Mouse (Mus musculus): ENCODE results near the gene Mmgt2. TPM values are rescaled to one million over a fixed set of nuclear protein-coding genes. Genes with fewer than 3 reads are reported as not detected.
"Not testable (repeated sequence)": the region's sequence is repeated elsewhere in the genome, so short reads cannot be mapped to it uniquely, and the experiment has no call there.

Mmgt2 gene
- polyA plus RNA-seq, 1 experiment from 2014 or later, result 57.4 TPM

DNA sequence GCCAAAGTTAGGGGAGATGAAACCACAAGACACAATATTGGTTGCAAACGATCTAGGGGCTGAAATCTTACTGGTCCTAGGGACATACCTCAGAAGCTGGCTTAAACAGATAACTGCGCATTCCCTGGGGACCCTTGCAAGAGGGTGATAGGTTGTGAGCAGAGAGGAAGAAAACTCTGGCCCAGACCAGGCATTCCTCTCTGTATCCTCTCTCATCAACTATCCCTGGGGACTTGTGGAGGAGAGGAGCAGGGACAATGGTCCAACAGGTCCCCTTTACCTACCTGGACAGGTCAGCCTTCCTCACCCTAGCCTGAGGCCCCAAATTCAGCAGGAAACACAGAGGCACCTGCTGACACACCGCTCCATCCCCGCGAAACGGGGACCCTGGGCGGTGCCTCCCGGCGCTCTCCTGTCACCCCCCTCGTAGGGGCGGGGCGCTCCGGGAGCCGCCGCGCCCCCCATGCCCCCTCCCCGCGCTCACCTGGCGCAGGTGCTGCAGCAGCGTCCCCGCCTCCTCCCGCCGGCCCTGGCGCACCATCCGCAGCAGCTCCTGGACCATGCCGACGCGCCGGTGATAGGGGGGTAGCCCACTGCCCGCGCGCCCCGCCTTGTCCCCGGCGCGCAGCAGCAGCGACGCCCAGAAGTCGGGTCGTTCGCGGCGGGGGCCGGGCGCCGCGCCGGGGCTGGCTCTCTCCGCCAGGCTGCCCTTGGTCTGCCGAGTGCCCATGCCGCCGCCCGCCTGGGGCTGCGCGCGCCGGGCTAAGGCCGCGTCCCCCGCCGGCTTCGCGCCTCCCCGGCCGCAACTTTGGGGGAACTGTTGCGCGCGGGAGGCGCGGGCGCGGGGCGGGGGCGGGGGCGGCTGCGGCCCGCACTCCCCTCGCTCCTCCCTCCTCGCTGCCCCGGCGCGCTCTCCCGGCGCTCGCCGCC, 538 bp upstream of the Mmgt2 start, which contains the start of gene Lrrc75a:
Gene Lrrc75a (minus strand): TSS at position 863 of the 930 bp plus-strand sequence.
- peak; percentile 69 for DNase-seq (ENCODE audit: low spot score)
- Histone ChIP-seq H3K9me3 (ENCODE audit: control insufficient read depth, low read length) (no peaks in the 10 kb centered on the region), H3K27me3 (replicated peaks; ENCODE audit: control insufficient read depth, insufficient read depth, low read length) (no peaks in the 10 kb centered on the region), H3K4me3 (ENCODE audit: low read depth, low read length) (peak within 1 kb of the TSS; percentile 67), H3K4me2 (ENCODE audit: low read length) (peak within 1 kb of the TSS; percentile 91), H3K9ac (ENCODE audit: low read length) (peak within 1 kb of the TSS; percentile 81), H3K27ac (ENCODE audit: low read depth) (peak within 1 kb of the TSS; percentile 90), H3K36me3 (ENCODE audit: control insufficient read depth, insufficient read depth, low read length) (peaks cover 7% of the 10 kb centered on the region; the same call in 1 of the 2 replicates), H3K4me1 (replicated peaks; ENCODE audit: control insufficient read depth, insufficient read depth, low read length) (peaks cover 29% of the 10 kb centered on the region)
- ATAC-seq (replicated peaks; ENCODE audit: low FRiP score, low TSS enrichment, low read depth), result peak; percentile 67
- 1% methylated on average over 56 of the region's 86 CpGs for WGBS

DNA sequence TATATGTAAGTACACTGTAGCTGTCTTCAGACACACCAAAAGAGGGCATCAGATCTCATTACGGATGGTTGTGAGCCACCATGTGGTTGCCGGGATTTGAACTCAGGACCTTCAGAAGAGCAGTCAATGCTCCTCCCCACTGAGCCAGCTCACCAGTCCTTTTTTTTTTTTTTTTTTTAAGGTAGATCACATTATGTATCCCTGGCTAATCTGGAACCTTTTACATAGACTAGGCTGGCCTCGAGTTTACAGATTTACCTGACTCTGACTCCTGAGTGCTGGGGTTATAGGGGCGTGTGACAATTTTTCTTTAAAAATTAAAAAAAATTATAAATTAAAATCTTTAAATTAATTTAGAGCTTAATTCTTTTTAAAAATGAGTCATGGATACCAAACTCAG, 1.3 kb downstream of the Mmgt2 start:
- WGBS, result 82% methylated on average over 4 of the region's 4 CpGs
- H3K4me3 ChIP-seq (ENCODE audit: low read depth, low read length); DNase-seq (ENCODE audit: low spot score); H3K9ac ChIP-seq (ENCODE audit: low read length); H3K9me3 ChIP-seq (ENCODE audit: control insufficient read depth, low read length); H3K27me3 ChIP-seq (replicated peaks; ENCODE audit: control insufficient read depth, insufficient read depth, low read length); H3K27ac ChIP-seq (ENCODE audit: low read depth); ATAC-seq (replicated peaks; ENCODE audit: low FRiP score, low TSS enrichment, low read depth): not testable (repeated sequence)
- peaks cover 29% of the 10 kb centered on the region for H3K4me1 ChIP-seq (replicated peaks; ENCODE audit: control insufficient read depth, insufficient read depth, low read length)
- peaks cover 17% of the 10 kb centered on the region; the same call in 1 of the 2 replicates for H3K36me3 ChIP-seq (ENCODE audit: control insufficient read depth, insufficient read depth, low read length)
- H3K4me2 ChIP-seq (ENCODE audit: low read length), result peak overlapping the region; percentile 91

DNA sequence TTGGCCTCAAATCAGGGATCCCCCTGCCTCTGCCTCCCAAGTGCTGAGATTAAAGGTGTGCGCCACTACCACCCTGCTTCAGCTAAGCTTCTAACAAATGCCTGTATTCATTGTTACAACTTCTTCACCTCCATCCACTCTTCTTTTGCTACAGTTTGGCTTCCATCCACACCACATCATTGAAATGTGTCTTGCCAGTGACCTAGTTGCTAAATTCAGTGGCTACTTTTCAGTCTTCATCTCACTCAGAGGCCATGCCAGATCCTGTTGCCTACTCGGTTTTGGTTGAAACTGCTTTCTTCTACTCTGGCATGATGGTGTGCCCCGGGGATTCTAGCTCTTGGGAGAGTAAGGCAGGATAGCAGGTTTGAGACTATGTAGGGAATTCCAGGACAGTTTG, 3.1 kb downstream of the Mmgt2 start:
- DNase-seq (ENCODE audit: low spot score), result no peak
- peaks cover 17% of the 10 kb centered on the region; the same call in 1 of the 2 replicates for H3K36me3 ChIP-seq (ENCODE audit: control insufficient read depth, insufficient read depth, low read length)
- H3K4me1 ChIP-seq (replicated peaks; ENCODE audit: control insufficient read depth, insufficient read depth, low read length), result peaks cover 13% of the 10 kb centered on the region
- ATAC-seq (replicated peaks; ENCODE audit: low FRiP score, low TSS enrichment, low read depth), result no peak
- no peaks in the 10 kb centered on the region for H3K27me3 ChIP-seq (replicated peaks; ENCODE audit: control insufficient read depth, insufficient read depth, low read length)
- no peak overlapping the region for H3K27ac ChIP-seq (ENCODE audit: low read depth)
- H3K4me3 ChIP-seq (ENCODE audit: low read depth, low read length), result no peak overlapping the region
- no peak overlapping the region for H3K9ac ChIP-seq (ENCODE audit: low read length)
- H3K9me3 ChIP-seq (ENCODE audit: control insufficient read depth, low read length), result no peaks in the 10 kb centered on the region
- no peak overlapping the region for H3K4me2 ChIP-seq (ENCODE audit: low read length)
- 90% methylated on average over 3 of the region's 3 CpGs for WGBS

DNA sequence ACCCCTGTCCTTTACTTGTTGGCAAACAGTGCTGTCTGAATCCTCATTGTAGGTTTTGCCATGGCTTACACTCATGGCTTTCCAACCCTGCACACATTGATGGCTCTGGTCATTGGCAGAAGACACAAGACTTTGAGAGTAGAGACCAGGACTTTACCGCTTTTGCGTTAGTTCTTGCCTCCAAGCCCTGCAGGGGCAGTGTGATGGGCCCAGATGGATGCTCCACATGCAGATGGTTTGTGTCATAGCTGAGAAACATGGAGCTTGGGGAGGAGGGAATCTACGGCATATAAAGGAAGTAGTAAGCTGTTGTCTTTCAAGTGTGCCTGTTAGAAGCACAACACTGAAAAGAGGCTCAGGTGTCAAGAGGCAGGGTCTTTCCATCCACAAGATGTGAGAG, 3.6 kb downstream of the Mmgt2 start:
- no peak overlapping the region for H3K27ac ChIP-seq (ENCODE audit: low read depth)
- peaks cover 8% of the 10 kb centered on the region for H3K4me1 ChIP-seq (replicated peaks; ENCODE audit: control insufficient read depth, insufficient read depth, low read length)
- 86% methylated on average over 3 of the region's 3 CpGs for WGBS
- H3K9me3 ChIP-seq (ENCODE audit: control insufficient read depth, low read length), result no peaks in the 10 kb centered on the region
- peaks cover 17% of the 10 kb centered on the region; the same call in 1 of the 2 replicates for H3K36me3 ChIP-seq (ENCODE audit: control insufficient read depth, insufficient read depth, low read length)
- ATAC-seq (replicated peaks; ENCODE audit: low FRiP score, low TSS enrichment, low read depth), result no peak
- no peak overlapping the region for H3K4me2 ChIP-seq (ENCODE audit: low read length)
- no peak overlapping the region for H3K9ac ChIP-seq (ENCODE audit: low read length)
- no peak for DNase-seq (ENCODE audit: low spot score)
- H3K27me3 ChIP-seq (replicated peaks; ENCODE audit: control insufficient read depth, insufficient read depth, low read length), result no peaks in the 10 kb centered on the region
- no peak overlapping the region for H3K4me3 ChIP-seq (ENCODE audit: low read depth, low read length)

DNA sequence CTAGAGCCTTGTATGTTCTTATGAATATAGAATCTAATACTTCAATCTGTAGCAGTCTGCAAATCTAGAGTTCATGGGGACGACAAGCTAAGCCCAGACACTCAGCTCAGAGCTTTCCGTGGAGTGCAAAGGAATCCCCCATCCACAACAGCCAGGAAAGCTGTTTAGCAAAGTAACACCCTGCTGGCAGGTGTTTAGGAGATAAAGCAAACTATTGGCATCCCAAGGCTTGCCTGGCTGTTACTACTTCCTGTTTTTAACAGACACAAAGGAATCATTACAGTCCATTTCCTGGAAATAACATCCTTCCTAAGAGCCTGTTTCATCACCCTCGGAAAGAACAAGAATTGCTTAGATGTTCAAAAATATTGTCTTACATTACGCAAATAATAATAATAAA, 12.4 kb downstream of the Mmgt2 start:
- H3K36me3 ChIP-seq (ENCODE audit: control insufficient read depth, insufficient read depth, low read length), result peaks cover 22% of the 10 kb centered on the region
- no peak overlapping the region for H3K4me3 ChIP-seq (ENCODE audit: low read depth, low read length)
- no peaks in the 10 kb centered on the region for H3K4me1 ChIP-seq (replicated peaks; ENCODE audit: control insufficient read depth, insufficient read depth, low read length)
- no peaks in the 10 kb centered on the region for H3K27me3 ChIP-seq (replicated peaks; ENCODE audit: control insufficient read depth, insufficient read depth, low read length)
- ATAC-seq (replicated peaks; ENCODE audit: low FRiP score, low TSS enrichment, low read depth) (no peak), DNase-seq (ENCODE audit: low spot score) (no peak)
- H3K4me2 ChIP-seq (ENCODE audit: low read length), result no peak overlapping the region
- H3K27ac ChIP-seq (ENCODE audit: low read depth), result no peak overlapping the region
- H3K9ac ChIP-seq (ENCODE audit: low read length), result no peak overlapping the region
- no peaks in the 10 kb centered on the region for H3K9me3 ChIP-seq (ENCODE audit: control insufficient read depth, low read length)
- 53% methylated on average over 4 of the region's 4 CpGs for WGBS

DNA sequence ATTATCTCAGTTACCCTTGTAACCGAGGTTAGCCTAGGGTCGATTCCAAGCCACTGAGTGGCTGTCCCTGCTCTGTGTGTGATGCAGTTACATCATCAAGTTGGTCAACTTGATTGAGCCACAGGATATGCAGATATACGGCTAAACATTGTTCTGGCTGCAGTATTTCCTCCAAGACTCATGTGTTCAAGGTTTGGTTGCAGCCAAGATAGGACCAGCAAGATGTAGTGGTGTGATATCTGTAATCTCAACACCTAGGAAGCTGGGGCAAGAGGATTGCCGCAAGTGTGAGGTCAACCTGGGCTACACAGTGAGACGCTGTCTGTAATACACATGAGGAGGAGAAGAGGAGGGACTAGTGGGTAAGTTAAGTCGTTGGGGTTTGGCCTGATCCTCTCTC, 15.8 kb downstream of the Mmgt2 start:
- H3K4me2 ChIP-seq (ENCODE audit: low read length), result no peak overlapping the region
- DNase-seq (ENCODE audit: low spot score), result no peak
- no peaks in the 10 kb centered on the region for H3K4me1 ChIP-seq (replicated peaks; ENCODE audit: control insufficient read depth, insufficient read depth, low read length)
- no peak overlapping the region for H3K9ac ChIP-seq (ENCODE audit: low read length)
- no peak for ATAC-seq (replicated peaks; ENCODE audit: low FRiP score, low TSS enrichment, low read depth)
- H3K9me3 ChIP-seq (ENCODE audit: control insufficient read depth, low read length), result no peaks in the 10 kb centered on the region
- H3K4me3 ChIP-seq (ENCODE audit: low read depth, low read length), result no peak overlapping the region
- no peaks in the 10 kb centered on the region for H3K27me3 ChIP-seq (replicated peaks; ENCODE audit: control insufficient read depth, insufficient read depth, low read length)
- H3K36me3 ChIP-seq (ENCODE audit: control insufficient read depth, insufficient read depth, low read length), result peaks cover 33% of the 10 kb centered on the region
- WGBS, result 84% methylated on average over 6 of the region's 6 CpGs
- no peak overlapping the region for H3K27ac ChIP-seq (ENCODE audit: low read depth)

DNA sequence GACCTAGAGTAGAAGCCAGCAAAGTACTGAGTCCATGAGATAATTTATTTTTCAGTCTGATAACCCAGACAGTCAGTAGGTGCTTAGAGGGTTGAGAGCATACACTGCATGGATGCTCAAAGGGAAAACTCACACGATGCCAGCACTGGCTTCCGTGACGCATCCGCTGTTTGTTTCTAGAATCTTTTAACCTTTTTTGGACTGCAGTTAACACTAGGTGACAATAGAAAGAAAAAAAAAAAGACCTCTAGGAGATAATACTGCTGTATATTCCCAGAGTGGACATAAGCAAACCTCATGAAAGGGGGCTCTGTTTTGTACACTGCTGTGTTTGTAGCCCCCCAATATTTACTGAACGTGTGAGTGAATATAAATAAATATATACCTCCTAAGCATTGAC, 20.5 kb downstream of the Mmgt2 start:
- DNase-seq (ENCODE audit: low spot score) (no peak), ATAC-seq (replicated peaks; ENCODE audit: low FRiP score, low TSS enrichment, low read depth) (no peak)
- 91% methylated on average over 5 of the region's 5 CpGs for WGBS
- no peak overlapping the region for H3K9ac ChIP-seq (ENCODE audit: low read length)
- H3K27ac ChIP-seq (ENCODE audit: low read depth), result no peak overlapping the region
- H3K36me3 ChIP-seq (ENCODE audit: control insufficient read depth, insufficient read depth, low read length), result peaks cover 28% of the 10 kb centered on the region
- no peaks in the 10 kb centered on the region; the same call in 1 of the 2 replicates for H3K4me1 ChIP-seq (replicated peaks; ENCODE audit: control insufficient read depth, insufficient read depth, low read length)
- no peak overlapping the region for H3K4me3 ChIP-seq (ENCODE audit: low read depth, low read length)
- H3K4me2 ChIP-seq (ENCODE audit: low read length), result no peak overlapping the region
- H3K27me3 ChIP-seq (replicated peaks; ENCODE audit: control insufficient read depth, insufficient read depth, low read length), result no peaks in the 10 kb centered on the region
- H3K9me3 ChIP-seq (ENCODE audit: control insufficient read depth, low read length), result no peaks in the 10 kb centered on the region

DNA sequence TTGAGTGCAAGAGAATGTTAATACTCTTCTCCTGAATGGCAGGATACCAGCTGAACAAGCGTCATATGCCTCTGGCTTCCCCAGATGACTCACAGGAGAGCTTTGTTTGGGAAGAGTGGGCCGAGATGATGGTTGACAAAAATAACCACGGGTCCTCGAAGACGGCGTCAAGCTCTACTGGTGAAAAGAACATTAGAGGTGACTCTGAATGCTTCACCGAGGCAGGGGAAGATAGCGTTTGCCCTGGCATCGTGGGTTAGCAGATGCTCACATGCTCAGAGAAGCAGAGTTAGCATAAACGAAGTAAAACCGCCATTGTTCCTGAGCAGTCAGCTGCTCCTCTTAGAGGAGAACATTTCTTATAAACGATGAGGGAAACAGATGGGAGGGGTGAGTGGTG, 21.0 kb downstream of the Mmgt2 start:
- Histone ChIP-seq H3K4me3 (ENCODE audit: low read depth, low read length) (no peak overlapping the region), H3K9me3 (ENCODE audit: control insufficient read depth, low read length) (no peaks in the 10 kb centered on the region), H3K27me3 (replicated peaks; ENCODE audit: control insufficient read depth, insufficient read depth, low read length) (no peaks in the 10 kb centered on the region), H3K27ac (ENCODE audit: low read depth) (no peak overlapping the region), H3K36me3 (ENCODE audit: control insufficient read depth, insufficient read depth, low read length) (peaks cover 25% of the 10 kb centered on the region), H3K9ac (ENCODE audit: low read length) (no peak overlapping the region), H3K4me1 (replicated peaks; ENCODE audit: control insufficient read depth, insufficient read depth, low read length) (no peaks in the 10 kb centered on the region; the same call in 1 of the 2 replicates), H3K4me2 (ENCODE audit: low read length) (no peak overlapping the region)
- 55% methylated on average over 12 of the region's 12 CpGs for WGBS
- DNase-seq (ENCODE audit: low spot score), result no peak
- no peak for ATAC-seq (replicated peaks; ENCODE audit: low FRiP score, low TSS enrichment, low read depth)
